Mouse (Mus musculus) frontal cortex, postnatal 10 days (tissue): ENCODE data around the gene Dnah6.

ENCODE experiments used
- DNase-seq, 2 experiments: peaks; one replicate each; pipeline ENCODE4 v3.0.0; 2022; ENCODE audit warnings: low spot score in 2 of 2, mixed read lengths in 1 of 2

The Dnah6 gene

DNA sequence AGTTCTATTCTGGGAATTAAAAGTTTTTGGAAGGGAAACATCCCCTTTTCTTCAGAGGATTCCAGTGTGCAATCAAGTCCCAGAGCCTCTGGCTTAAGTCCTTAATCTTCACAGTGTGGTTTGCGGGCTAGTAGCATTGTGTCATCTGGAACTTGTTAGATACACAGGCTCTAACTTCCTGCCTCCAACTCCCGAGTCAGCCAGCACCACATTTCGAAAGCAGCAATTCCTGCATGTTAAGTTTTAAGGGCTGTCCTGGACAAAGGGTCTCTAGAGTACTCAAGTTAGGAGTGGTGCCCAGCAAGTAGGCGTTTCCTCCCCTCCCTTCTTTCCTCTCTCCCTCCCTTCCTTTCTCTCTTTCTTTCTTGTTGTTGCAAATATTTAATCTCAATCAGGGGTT lies 7.0 kb upstream of the Dnah6 start:
- no peak for DNase-seq

DNA sequence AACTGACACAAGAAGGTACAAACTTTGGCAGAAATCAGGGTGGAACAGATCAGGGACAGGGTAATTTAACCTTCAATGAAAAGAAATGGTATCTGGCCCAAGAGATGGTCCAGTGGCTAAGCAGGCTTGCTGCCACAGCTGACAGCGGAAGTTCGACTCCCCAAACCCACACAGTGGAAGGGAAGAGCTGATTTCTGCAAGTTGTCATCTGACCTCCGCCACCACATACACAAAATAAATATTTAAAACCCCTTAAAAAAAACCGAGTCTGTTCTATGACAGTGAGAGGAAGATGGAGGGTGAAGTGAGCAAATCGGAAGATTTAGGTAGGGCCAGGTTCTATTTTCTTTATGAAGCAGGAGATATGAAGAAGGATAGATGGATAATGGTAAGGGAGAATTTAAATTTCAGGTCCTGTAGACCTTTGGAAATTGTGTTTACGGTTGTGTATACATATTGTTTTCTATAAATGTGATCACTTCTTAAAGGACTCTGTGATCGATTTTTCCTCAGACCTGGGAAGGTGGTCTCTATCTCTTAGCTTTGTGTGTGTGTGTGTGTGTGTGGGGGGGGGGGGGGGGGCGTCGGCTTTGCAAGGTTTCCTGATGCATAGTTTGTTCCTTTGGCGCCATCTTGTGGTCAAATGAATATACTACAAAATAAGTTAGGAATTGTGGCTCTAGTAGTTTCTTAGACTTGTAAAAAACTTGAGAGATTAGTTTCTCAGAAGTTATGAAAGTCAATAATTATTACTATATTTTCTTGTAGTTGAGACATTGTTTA lies 6.1 kb upstream of the Dnah6 start:
- no peak for DNase-seq

DNA sequence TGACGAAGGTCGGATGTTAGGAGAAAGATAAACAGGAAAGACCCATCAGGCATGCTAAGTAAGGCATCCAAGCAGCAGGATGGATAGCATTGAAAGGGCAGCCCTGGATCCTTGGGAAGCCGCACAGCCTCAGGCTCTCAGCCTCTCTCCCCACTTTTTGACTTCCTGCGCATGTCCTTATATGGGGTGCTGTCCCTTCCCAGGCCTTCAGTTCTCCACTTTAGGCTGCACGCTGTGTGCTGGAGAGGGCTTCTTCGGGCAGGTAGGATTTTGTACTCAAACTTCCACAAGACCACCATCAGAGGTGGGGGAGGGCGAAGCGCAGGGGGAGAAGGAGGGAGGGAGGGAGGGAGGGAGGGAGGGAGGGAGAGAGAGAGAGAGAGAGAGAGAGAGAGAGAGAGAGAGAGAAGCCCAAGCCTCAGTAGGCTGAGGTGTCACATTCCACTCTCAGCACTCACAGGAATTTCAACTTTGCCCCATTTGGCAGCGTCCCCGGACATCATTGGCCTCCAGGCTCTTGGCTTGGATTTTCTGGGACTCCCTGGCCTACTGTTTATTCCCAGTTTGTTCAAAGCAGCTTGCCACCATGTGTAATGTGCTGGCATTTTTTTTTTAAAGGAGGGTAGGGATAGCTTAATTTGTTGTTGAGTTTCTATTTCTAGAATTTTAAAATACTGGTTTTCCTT lies 1.5 kb upstream of the Dnah6 start:
- DNase-seq = peak; percentile 53 to 65

DNA sequence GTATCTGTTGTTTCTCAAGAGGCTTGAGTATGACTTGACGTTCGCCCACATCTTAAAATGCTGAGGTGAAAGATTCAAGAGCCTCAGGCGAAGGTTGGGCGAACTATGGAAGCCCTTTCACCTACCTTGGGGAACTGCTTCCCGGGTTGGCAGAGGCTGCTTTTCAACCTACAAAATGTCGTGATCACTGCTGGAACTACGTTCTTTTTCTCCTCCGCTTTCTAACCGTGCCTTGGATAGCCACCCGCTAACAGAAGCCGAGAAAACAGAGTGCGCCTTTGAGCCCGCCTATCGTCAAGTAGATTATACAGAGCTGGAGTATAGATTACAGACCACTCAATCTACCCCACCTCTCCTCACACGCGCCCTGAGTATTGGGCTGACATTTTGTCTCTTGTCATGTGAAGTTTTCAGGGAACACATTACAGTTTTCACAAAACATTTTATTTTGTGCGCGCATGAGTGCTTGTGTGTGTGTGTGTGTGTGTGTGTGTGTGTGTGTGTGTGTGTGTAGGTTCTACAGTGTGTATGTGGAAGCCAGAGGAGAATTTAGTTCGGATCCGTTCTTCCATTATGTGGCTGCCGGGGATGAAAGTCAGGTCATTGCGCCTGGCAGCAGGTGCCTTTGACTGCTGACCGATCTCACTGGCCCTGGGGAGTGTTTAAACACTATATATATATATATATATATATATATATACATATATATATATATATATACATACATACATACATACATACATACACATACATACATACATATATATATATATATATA lies 696 bp upstream of the Dnah6 start:
- DNase-seq = peak; percentile 32 to 50

DNA sequence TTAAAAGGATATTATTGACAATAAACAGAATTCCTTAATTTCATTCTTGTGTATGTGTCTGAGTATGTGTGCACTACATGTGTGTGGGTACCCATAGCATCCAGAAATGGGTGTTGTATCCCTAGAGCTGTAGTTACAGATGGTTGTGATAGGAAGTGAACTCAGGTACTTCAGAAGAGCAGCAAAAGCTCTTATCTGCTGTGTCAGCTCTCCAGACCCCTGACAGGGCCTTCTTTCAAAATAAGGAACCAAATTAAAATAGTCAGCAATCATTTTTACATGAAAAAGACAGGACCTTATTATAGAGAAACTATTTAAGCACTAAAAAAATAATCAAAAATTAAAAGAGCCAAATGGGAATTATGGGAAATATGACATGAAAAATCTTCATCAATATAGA lies 9.8 kb downstream of the Dnah6 start:
- DNase-seq = no peak

DNA sequence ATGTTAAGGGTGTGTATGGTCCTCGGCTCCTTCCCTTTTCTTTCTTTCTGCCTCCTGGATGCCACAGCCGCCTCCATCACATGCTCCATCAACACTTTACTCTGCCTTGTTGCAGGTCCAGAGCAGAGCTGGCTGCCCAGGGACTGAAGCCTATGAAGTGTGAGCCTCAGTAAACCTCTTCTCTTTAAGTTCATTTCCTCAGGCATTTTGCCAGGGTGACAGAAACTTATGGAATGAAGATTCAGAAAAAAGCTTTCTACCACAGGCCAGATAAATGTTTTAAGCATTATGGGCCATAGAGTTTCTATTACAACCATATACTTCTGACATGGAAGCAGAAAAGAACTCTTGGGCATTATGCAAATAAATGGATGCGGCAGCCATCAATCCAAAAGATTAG lies 10.4 kb downstream of the Dnah6 start:
- no peak for DNase-seq

DNA sequence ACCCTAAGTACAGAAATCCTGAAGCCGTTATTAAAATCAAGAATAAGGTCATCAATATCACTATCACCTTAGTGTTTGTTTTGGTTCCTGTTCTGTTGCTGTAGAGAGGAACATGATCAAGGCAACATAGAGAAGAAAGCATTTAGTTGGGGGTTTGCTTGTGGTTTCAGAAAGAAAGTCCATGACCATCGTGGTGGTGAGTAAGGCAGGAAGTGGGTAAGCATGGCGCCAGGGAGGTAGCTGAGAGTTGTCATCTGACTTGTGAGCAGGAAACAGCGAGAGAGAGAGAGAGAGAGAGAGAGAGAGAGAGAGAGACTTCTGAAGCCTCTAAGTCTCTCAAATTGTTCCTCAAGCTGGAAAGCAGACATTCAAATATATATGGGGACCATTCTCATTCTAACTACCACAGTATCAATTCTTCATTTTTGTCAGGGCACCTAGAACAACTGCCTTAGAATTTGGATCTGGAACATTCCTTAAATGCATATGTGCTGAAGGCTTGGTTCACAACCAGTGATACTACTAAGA lies 10.9 kb downstream of the Dnah6 start:
- no peak for DNase-seq

DNA sequence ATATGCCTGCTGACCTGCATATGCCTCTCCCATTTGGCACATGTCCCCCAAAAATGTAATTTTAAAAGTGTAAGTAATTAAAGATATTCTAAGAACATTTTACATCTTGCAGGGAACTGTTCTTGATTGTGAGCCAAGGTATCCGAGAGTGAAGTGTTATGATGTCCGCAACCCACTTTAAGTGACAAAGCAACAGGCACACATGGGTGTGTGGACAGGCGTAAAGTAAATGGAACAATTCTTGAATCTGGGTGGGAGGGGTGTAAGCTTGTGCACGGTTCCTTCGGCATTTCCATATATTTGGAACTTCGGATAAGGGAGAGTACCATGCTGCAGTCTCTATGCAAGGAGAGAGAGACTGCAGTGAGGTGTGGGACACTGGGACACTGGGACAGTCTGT lies 11.9 kb downstream of the Dnah6 start:
- DNase-seq = no peak

DNA sequence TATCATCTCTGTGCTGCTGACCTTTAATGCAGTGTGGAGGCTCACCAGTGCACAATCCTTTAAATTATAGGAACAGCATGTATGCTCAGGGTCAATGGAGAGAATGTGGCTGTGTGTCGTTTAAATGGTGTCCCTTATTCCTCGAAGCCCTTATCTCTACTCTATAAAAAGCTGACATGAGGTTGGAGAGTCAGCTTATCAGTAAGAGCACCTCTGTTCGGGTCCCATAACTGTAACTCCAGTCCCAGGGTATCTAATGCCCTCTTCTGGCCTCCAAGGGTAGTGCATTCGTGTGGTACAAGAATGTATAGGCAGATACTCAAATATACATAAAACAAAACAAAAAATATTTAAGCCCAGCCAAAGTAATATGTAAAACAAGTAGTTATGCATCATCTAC lies 16.5 kb downstream of the Dnah6 start:
- no peak for DNase-seq

DNA sequence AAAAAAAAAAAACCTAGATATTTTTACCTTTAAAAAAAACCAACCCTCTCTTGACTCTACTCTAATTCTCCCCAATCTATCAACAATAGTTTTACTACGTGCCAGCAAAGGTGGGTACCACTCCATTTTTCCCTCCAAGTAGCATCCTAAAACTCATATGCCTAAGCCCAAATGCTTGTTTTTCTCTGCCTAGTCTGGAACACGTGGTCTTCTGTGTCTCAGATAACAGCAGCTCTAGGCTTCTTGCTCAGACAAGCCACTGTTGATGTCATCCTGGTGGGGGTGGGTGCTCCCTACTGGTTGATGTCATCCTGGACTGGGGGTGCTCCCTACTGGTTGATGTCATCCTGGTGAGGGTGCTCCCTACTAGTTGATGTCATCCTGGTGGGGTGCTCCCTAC lies 17.7 kb downstream of the Dnah6 start:
- DNase-seq = no peak

DNA sequence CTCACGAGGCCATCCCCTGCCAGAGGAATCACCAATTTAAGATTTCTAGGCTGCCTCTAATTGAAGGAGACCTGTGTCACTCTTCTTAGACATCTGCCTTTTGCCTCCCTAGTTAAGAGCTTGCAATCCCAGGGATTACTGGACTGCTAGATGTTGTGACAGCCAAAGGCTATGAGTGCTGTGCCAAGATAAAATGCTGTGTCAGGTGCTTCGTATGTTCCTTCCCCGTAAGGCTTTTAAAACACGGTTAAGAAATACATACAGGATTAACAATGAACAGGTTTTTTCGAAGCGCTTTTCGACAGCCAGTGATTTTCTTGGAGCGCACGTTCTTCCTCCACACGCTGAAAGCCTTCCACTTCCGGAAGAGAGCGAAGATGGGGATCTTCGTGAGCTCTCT lies 26.2 kb downstream of the Dnah6 start:
- no peak for DNase-seq

DNA sequence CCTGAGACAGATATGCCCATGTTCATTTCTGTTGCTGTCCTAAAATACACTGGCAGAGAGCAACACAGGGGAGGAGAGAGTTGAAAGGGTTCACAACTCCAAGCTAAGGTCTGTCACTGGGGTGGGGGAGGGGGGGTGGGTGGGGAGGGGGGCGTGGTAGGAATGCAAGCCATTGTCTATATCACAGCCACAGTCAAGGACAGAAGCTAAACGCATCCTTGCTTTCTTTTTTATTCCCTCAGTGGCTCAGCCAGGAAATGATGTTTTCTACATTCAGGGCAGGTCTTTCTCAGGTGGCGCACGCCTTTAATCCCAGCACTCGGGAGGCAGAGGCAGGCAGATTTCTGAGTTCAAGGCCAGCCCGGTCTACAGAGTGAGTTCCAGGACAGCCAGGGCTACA lies 30.7 kb downstream of the Dnah6 start:
- no peak for DNase-seq

DNA sequence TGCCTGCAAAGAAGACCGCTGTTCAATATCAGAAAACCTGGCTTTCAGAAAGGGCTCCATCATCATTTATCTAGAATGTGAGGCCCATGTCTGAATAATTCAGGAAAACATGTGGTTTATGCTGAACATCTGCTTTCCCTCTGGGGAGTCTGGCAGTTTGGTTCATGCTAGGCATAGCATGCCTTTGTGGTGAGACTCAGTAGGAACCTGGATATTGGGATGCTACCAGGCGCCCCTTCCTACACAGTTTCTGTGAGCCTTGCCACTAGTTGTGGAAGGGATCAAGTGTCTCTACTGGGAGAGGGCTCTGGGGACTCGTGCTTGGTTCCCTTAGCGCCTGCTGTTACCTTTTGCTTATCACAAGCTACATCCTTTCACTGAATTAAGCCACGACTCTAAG lies 37.2 kb downstream of the Dnah6 start:
- no peak for DNase-seq

DNA sequence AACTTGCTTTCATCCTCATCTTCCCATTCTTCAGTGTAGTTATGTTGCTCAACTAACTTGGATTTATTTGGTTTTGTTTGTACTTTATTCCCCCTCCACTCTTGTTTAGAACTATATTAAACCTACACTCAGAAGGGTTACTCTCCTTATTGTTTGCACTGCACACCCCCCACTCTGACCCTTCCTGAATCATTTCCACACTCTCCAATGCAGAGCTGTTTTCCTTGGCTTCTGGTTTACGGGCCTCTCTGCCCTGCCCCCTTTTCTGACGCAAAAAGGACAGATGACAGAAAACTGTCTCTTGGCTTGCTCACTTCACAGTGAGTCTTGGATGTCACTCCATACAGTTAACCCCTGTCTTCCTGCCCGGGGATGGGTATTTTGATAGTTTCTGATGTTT lies 38.5 kb downstream of the Dnah6 start:
- DNase-seq = no peak

DNA sequence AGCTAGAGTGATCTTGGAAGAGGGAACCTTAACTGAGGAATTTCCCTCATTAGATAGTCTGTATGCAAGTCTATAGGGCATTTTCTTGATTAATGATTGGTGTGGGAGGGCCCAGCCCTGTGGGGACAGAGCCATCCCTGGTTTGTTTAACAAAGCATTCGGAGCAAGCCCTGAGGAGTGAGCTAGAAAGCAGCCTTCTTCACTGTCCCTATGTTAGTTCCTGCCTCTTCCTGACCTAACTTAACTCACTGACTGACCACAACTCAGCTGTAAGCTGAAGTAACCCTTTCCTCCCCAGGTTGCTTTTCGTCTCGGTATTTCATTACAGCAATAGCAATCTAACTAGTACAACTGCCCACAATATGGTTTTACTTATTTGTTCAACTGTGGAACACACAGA lies 39.0 kb downstream of the Dnah6 start:
- DNase-seq = no peak

DNA sequence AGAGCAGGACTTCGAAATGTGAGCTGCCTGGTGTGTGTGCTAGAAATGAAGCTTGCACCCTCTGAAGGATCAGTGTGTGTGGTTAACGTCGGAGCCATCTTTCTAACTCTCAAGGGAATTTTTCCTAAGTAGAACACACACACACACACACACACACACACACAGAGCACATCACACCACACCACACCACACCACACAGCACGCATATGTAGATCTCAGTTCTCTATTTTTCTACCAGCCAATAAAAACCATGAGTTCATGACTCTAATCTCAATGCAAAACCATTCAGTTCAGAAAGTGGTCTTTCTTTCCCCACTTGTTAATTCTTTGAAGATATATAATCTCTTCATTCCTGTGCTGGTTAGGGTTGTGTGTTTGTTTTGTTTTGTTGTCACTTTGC lies 39.4 kb downstream of the Dnah6 start:
- DNase-seq = no peak

DNA sequence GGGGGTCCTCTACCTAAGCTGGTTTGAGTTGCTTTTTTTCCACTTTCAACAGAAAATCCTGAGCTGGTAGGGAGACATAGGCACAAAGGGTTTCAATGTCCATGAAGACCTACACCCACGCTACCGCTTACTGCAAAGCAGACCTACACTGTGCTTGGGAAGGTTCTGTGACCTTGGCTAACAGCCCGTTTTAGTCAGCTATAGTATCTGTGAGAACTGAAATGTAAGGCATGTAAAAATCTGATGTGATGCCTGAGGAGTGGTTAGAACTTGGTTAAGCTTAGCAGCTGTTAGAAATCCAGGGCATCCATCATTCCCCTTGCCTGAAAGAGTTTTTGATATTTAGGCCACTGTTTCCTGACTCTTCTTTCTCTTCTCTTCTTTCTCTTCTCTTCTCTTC lies 46.3 kb downstream of the Dnah6 start:
- no peak for DNase-seq

DNA sequence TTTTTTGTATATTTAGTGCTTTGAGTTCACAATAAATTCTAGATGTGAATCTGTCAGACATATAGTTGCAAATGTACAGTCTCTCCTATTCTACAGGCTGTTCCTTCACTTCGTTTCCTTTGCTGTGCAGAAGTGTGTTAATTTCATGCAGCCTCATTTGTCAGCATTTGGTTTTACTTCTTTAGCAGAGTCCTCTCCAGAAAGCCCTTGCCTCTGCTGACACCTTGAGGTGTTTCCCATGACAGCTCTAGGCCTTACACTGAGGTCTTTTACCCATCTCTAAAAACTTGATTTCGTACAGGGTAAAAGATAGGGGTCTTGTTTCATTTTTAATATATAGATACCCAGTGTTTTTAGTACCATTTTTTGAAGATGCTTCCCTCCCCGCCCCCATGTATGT lies 54.2 kb downstream of the Dnah6 start:
- DNase-seq = no peak

DNA sequence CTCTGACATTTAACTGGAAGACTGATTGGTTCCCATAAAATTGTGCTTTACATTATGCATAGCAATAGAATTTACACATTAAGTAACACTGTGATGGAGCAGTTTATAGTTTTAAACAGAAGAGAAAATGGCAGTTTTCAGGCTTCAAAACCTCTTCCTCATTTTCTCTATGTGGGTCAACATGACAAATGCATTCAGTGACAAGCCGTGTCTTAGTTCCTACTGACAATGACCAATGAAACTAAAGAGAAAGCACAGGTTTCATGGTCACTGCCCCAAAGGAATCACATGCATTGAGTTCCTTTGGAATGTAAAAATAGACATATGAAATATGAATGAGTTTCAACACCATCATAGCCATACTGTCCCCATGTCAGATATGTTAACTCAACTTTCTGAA lies 58.5 kb downstream of the Dnah6 start:
- no peak for DNase-seq

DNA sequence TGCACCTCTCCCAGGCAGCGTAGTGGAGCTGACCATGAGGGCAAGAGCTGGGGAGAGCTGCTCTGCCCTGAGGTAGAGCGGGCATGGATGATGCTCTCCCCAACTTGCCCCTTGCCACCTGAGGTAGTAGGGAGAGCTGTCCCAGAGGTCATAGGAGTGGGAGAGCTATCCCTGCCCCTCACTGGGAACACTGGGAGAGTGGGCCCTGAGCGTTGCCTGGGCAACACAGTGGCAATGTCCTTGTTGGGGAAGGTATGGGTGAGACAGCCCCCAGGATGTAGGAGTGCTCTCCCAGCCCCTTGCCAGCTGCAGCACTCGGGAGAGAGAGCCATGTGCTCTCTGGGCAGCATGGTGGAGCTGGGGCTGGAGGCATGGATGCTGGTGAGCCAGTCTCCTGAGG lies 60.1 kb downstream of the Dnah6 start:
- DNase-seq = no peak

DNA sequence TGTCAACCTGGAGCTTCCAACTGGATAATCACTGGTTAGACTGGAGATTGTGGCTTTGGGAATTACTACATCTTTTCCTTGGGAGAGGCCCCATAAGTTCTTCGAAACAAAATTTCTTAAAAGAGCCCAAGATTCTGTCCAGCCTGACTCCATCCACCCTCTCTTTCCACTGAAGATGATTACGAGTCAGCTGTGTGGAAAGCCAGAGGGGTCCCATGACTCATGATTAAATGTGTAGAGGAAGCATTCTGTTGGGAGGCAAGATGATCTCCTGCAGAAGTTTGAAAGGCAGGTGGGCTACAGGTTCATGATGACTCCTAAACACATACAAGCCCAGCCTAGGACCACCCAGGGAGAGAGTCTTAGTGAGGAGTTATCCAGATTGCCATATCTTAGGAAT lies 66.0 kb downstream of the Dnah6 start:
- no peak for DNase-seq

DNA sequence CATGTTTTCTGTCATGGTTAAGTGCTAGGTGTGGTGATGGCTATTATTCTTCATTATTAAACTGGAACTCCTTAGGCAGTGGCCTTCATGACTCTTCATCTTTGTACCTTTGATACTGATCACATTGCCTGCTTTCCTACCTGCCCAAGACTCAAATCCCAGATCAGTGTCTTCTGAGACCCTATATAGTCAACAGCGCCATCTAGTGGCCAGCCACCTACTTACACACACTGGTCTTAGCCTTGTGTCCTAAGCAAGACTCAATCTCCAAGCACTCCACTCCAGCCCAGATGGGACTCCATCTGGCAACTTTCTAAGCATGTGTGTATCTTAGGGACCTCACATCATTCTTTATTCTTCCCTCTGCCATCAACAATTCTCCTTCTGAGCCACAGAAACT lies 67.8 kb downstream of the Dnah6 start:
- peak; percentile 60 to 84 for DNase-seq

DNA sequence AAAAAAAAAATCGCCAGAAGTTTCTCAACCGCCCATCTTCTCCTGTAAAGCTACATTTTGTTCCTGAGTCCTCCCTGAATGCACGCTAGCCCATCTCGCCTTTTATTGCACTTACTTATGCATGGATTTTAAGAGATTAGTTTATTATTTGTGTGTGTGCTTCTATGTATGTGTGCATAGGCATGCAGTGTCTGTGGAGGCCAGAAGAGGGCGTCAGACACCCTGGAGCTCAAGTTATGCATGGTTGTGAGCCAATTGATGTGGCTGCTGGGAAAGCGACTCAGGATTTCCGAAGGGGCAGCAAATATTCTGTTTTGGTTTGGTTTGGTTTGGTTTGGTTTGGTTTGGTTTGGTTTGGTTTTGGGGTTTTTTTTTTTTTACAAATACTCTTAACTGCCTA lies 78.0 kb downstream of the Dnah6 start:
- DNase-seq = no peak
